Mouse (Mus musculus): ENCODE data around the gene Stk4.

DNA sequence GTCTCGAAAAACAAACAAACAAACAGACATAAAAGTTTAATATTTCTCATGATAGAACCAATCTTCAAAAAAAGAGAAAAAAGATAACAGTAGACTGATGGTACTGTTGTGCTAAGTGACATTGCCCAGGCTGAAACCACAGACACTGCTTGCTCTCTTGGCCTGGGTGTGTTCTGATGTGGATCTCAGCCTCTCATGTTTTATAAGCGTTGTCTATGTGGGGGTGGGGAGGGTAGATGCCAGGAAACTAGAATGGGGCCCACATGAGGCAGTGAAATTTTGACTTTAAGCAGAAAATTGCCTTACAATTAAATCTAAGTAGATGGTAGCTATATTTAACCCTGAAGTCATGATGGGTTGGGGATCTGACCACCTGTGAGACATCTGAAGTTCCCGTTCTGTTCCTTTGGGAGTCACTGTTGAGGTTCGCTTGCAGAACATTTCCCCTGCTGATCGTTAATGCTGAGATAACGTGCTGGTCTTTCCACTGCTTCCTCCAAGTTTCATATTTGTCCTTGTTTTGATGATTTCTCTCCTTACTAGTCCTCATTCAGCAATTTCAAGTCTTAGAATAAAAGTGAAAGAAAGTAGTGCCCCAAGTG is 17.4 kb downstream of the Stk4 start:
- TF ChIP-seq POLR2A (IDR thresholded peaks at IDR 0.05; ENCODE audit: control insufficient read depth, low read depth, low read length) (no peak), CTCF (IDR thresholded peaks at IDR 0.05; ENCODE audit: control insufficient read depth, insufficient read depth, insufficient replicate concordance, low read depth, low read length) (no peak)

Data from testis, adult 2 months (tissue).